Mouse (Mus musculus): Measurements from ENCODE around the gene Vps25. TPM values are rescaled to one million over a fixed set of nuclear protein-coding genes. Genes with fewer than 3 reads are reported as not detected.

The Vps25 gene
- polyA plus RNA-seq, 1 experiment from 2014 or later = 132 TPM

Other genes starting within 250 kb of the Vps25 start
- 17.6 and 19.1 TPM in 2 replicates for gene Atp6v0a1, start 244.3 kb upstream of the Vps25 start, polyA plus RNA-seq (2015; fragmentation: Nextera tagmentation; extraction: Ambion mirVana)
- 10.5 and 11.5 TPM in 2 replicates for gene Naglu, start 183.7 kb upstream of the Vps25 start, polyA plus RNA-seq (2015; fragmentation: Nextera tagmentation; extraction: Ambion mirVana)
- gene Hsd17b1, start 175.3 kb upstream of the Vps25 start, polyA plus RNA-seq (2015; fragmentation: Nextera tagmentation; extraction: Ambion mirVana) = 0.10 and 0.13 TPM in 2 replicates
- 37.3 and 40.5 TPM in 2 replicates for gene Coasy, start 171.1 kb upstream of the Vps25 start, polyA plus RNA-seq (2015; fragmentation: Nextera tagmentation; extraction: Ambion mirVana)
- 79.8 and 80.8 TPM in 2 replicates for gene Mlx, start 166.4 kb upstream of the Vps25 start, polyA plus RNA-seq (2015; fragmentation: Nextera tagmentation; extraction: Ambion mirVana)
- gene Psmc3ip, start 158.3 kb upstream of the Vps25 start, polyA plus RNA-seq (2015; fragmentation: Nextera tagmentation; extraction: Ambion mirVana) = 34.6 and 39.0 TPM in 2 replicates
- 20.9 and 22.2 TPM in 2 replicates for gene Retreg3, start 133.8 kb upstream of the Vps25 start, polyA plus RNA-seq (2015; fragmentation: Nextera tagmentation; extraction: Ambion mirVana)
- 73.0 and 80.2 TPM in 2 replicates for gene Tubg1, start 133.8 kb upstream of the Vps25 start, polyA plus RNA-seq (2015; fragmentation: Nextera tagmentation; extraction: Ambion mirVana)
- gene Tubg2, start 97.8 kb upstream of the Vps25 start, polyA plus RNA-seq (2015; fragmentation: Nextera tagmentation; extraction: Ambion mirVana) = 1.5 and 1.6 TPM in 2 replicates
- gene Cntnap1, start 83.2 kb upstream of the Vps25 start, polyA plus RNA-seq (2015; fragmentation: Nextera tagmentation; extraction: Ambion mirVana) = 0.32 and 0.53 TPM in 2 replicates
- gene Plekhh3, start 82.4 kb upstream of the Vps25 start, polyA plus RNA-seq (2015; fragmentation: Nextera tagmentation; extraction: Ambion mirVana) = 2.4 and 2.8 TPM in 2 replicates
- 1.7 and 1.8 TPM in 2 replicates for gene Ccr10, start 78.3 kb upstream of the Vps25 start, polyA plus RNA-seq (2015; fragmentation: Nextera tagmentation; extraction: Ambion mirVana)
- 13.7 and 13.8 TPM in 2 replicates for gene Ezh1, start 27.2 kb upstream of the Vps25 start, polyA plus RNA-seq (2015; fragmentation: Nextera tagmentation; extraction: Ambion mirVana)
- 29.6 and 30.8 TPM in 2 replicates for gene Ramp2, start 7.7 kb upstream of the Vps25 start, polyA plus RNA-seq (2015; fragmentation: Nextera tagmentation; extraction: Ambion mirVana)
- 1.4 and 2.1 TPM in 2 replicates for gene Wnk4, start 6.9 kb downstream of the Vps25 start, polyA plus RNA-seq (2015; fragmentation: Nextera tagmentation; extraction: Ambion mirVana)
- gene Cntd1, start 25.3 kb downstream of the Vps25 start, polyA plus RNA-seq (2015; fragmentation: Nextera tagmentation; extraction: Ambion mirVana) = 1.3 and 1.9 TPM in 2 replicates
- 164 and 179 TPM in 2 replicates for gene Coa3, start 25.4 kb downstream of the Vps25 start, polyA plus RNA-seq (2015; fragmentation: Nextera tagmentation; extraction: Ambion mirVana)
- gene Becn1, start 48.6 kb downstream of the Vps25 start, polyA plus RNA-seq (2015; fragmentation: Nextera tagmentation; extraction: Ambion mirVana) = 182 and 191 TPM in 2 replicates
- 123 and 135 TPM in 2 replicates for gene Psme3, start 62.5 kb downstream of the Vps25 start, polyA plus RNA-seq (2015; fragmentation: Nextera tagmentation; extraction: Ambion mirVana)
- 0.76 and 1.0 TPM in 2 replicates for gene Aoc2, start 71.4 kb downstream of the Vps25 start, polyA plus RNA-seq (2015; fragmentation: Nextera tagmentation; extraction: Ambion mirVana)
- 0.69 and 0.78 TPM in 2 replicates for gene Aoc3, start 76.9 kb downstream of the Vps25 start, polyA plus RNA-seq (2015; fragmentation: Nextera tagmentation; extraction: Ambion mirVana)
- gene G6pc, start 113.9 kb downstream of the Vps25 start, polyA plus RNA-seq (2015; fragmentation: Nextera tagmentation; extraction: Ambion mirVana) = 0.07 and 0.17 TPM in 2 replicates
- gene Aarsd1, start 163.9 kb downstream of the Vps25 start, polyA plus RNA-seq (2015; fragmentation: Nextera tagmentation; extraction: Ambion mirVana) = 67.6 and 70.6 TPM in 2 replicates
- gene Gm27029, start 171.1 kb downstream of the Vps25 start, polyA plus RNA-seq (2015; fragmentation: Nextera tagmentation; extraction: Ambion mirVana) = 1.5 and 2.2 TPM in 2 replicates
- gene Rundc1, start 171.4 kb downstream of the Vps25 start, polyA plus RNA-seq (2015; fragmentation: Nextera tagmentation; extraction: Ambion mirVana) = 13.2 and 16.1 TPM in 2 replicates
- 1.8 TPM in 2 replicates for gene Ptges3l, start 171.6 kb downstream of the Vps25 start, polyA plus RNA-seq (2015; fragmentation: Nextera tagmentation; extraction: Ambion mirVana)
- gene Rpl27, start 188.6 kb downstream of the Vps25 start, polyA plus RNA-seq (2015; fragmentation: Nextera tagmentation; extraction: Ambion mirVana) = 550 and 596 TPM in 2 replicates
- gene Ifi35, start 194.7 kb downstream of the Vps25 start, polyA plus RNA-seq (2015; fragmentation: Nextera tagmentation; extraction: Ambion mirVana) = 86.4 and 87.4 TPM in 2 replicates
- gene Rnd2, start 211.3 kb downstream of the Vps25 start, polyA plus RNA-seq (2015; fragmentation: Nextera tagmentation; extraction: Ambion mirVana) = 3.7 and 4.6 TPM in 2 replicates
- gene Vat1, start 212.5 kb downstream of the Vps25 start, polyA plus RNA-seq (2015; fragmentation: Nextera tagmentation; extraction: Ambion mirVana) = 24.7 and 25.3 TPM in 2 replicates

Data from thymus, postnatal 0 days (tissue).